Mouse (Mus musculus): ENCODE data around the gene Anks1. TPM values are rescaled to one million over a fixed set of nuclear protein-coding genes. Genes with fewer than 3 reads are reported as not detected.
A peak's percentile ranks its signal among the peaks of the same experiment; 100 is the strongest.

Gene Anks1
- polyA plus RNA-seq, 1 experiment, result 16.1 TPM

GRCm38 (mm10) chr17:27966508-27967021 lies 57.5 kb downstream of the Anks1 start:
- no peaks in the 10 kb centered on the region for H3K36me3 ChIP-seq (ENCODE audit: control insufficient read depth, insufficient read depth, low read length)
- no peak overlapping the region for H3K4me3 ChIP-seq (ENCODE audit: control insufficient read depth, low read depth, low read length)
- H3K27me3 ChIP-seq (ENCODE audit: control insufficient read depth, insufficient read depth, low read length), result no peaks in the 10 kb centered on the region
- TF ChIP-seq POLR2A (IDR thresholded peaks at IDR 0.05; ENCODE audit: control insufficient read depth, low read depth, low read length) (no peak), CTCF (IDR thresholded peaks at IDR 0.05; ENCODE audit: control insufficient read depth, insufficient read depth, insufficient replicate concordance, low read depth, low read length) (no peak)
- peaks cover 13% of the 10 kb centered on the region for H3K4me1 ChIP-seq (ENCODE audit: control insufficient read depth, insufficient read depth, low read length)
- H3K27ac ChIP-seq (ENCODE audit: control insufficient read depth, insufficient read depth, low read depth, low read length), result no peak overlapping the region

- no peaks in the 10 kb centered on the region for H3K36me3 ChIP-seq (ENCODE audit: control insufficient read depth, insufficient read depth, low read length)
- H3K27me3 ChIP-seq (ENCODE audit: control insufficient read depth, insufficient read depth, low read length), result no peaks in the 10 kb centered on the region
- H3K4me3 ChIP-seq (ENCODE audit: control insufficient read depth, low read depth, low read length), result no peak overlapping the region
- no peak overlapping the region for H3K27ac ChIP-seq (ENCODE audit: control insufficient read depth, insufficient read depth, low read depth, low read length)
- no peak for TF ChIP-seq POLR2A (IDR thresholded peaks at IDR 0.05; ENCODE audit: control insufficient read depth, low read depth, low read length)
- TF ChIP-seq CTCF (IDR thresholded peaks at IDR 0.05; ENCODE audit: control insufficient read depth, insufficient read depth, insufficient replicate concordance, low read depth, low read length), result no peak
- peaks cover 13% of the 10 kb centered on the region for H3K4me1 ChIP-seq (ENCODE audit: control insufficient read depth, insufficient read depth, low read length)
Measured at GRCm38 (mm10) chr17:27967529-27967928, 58.4 kb downstream of the Anks1 start.

DNA sequence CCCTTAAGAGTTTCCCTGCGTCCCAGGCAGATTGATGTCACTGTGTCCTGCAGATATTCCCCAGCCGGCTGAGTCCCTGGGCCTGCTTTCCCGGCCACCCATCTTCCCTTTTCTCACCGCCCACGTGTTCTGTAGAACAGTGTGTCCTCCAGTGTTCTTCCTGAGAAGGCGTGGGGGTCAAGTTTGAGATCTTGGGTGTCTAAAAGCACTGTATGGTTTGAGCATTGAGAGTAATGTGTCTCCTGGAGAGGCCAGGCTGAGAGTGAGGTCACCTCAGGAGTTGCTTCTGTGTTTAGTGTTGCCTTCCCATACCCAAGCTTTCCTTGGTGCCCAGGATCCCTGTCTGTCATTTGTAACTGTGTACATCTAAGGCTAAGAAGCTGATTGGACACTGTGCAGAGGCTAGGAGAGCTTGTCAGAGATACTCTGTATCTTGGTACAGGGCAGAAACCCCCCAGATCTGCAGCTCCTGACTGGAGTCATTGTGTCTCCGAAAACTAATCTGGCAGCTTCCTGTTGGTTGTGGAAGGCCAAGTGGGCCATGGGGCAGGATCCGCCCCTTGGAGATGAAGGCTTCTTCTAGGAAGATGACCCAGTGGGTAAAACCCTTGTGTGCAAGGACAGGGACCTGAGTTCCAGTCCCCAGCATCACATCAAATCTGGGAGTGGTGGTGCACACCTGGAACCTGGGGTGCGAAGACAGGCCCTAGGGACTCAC lies 59.1 kb downstream of the Anks1 start:
- H3K27me3 ChIP-seq (ENCODE audit: control insufficient read depth, insufficient read depth, low read length), result no peaks in the 10 kb centered on the region
- H3K36me3 ChIP-seq (ENCODE audit: control insufficient read depth, insufficient read depth, low read length), result no peaks in the 10 kb centered on the region
- peaks cover 13% of the 10 kb centered on the region for H3K4me1 ChIP-seq (ENCODE audit: control insufficient read depth, insufficient read depth, low read length)
- no peak for TF ChIP-seq POLR2A (IDR thresholded peaks at IDR 0.05; ENCODE audit: control insufficient read depth, low read depth, low read length)
- TF ChIP-seq CTCF (IDR thresholded peaks at IDR 0.05; ENCODE audit: control insufficient read depth, insufficient read depth, insufficient replicate concordance, low read depth, low read length), result no peak
- H3K4me3 ChIP-seq (ENCODE audit: control insufficient read depth, low read depth, low read length), result no peak overlapping the region
- H3K27ac ChIP-seq (ENCODE audit: control insufficient read depth, insufficient read depth, low read depth, low read length), result peak overlapping the region; percentile 16

DNA sequence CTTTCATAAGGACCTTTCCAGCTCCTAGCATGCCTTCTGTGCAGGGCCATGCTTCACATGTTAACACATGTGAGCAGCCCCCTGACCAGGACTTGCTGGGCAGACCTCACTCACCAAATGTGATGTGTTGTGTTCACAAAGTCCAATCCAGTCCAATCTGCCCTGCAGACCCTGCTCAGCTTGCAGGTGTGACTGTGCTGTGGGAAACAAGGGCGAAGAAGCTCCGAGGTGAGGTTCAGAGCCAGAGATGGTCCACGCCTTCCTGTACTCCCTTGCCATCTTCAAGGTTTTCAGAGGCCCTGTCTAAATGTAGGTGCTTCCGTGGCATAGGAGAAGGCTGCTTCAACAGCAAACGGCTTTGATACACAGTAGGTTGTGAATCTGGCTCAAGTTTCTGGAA lies 59.8 kb downstream of the Anks1 start:
- no peaks in the 10 kb centered on the region for H3K36me3 ChIP-seq (ENCODE audit: control insufficient read depth, insufficient read depth, low read length)
- TF ChIP-seq POLR2A (IDR thresholded peaks at IDR 0.05; ENCODE audit: control insufficient read depth, low read depth, low read length) (no peak), CTCF (IDR thresholded peaks at IDR 0.05; ENCODE audit: control insufficient read depth, insufficient read depth, insufficient replicate concordance, low read depth, low read length) (no peak)
- H3K4me3 ChIP-seq (ENCODE audit: control insufficient read depth, low read depth, low read length), result no peak overlapping the region
- H3K27ac ChIP-seq (ENCODE audit: control insufficient read depth, insufficient read depth, low read depth, low read length), result peak overlapping the region; percentile 4
- peaks cover 13% of the 10 kb centered on the region for H3K4me1 ChIP-seq (ENCODE audit: control insufficient read depth, insufficient read depth, low read length)
- H3K27me3 ChIP-seq (ENCODE audit: control insufficient read depth, insufficient read depth, low read length), result no peaks in the 10 kb centered on the region

DNA sequence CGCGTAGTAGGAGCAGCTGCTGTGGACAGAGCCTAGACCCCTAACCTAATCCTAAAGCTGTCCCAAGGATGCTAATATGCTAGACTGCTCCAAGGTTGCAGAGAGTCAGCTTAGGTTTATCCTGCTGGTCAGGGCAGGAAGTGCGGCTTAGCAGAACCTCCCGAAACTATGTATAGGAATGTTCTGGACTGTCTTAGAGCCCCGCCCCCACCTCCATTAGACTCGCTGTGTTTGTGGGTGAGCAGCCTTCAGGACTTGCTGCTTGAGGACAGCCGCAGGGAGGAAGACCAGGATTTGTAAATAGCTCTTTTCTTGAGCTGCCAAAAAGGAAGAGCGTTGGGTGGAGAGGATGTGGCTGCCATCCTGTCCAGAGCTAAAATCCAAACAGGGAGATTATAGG lies 60.3 kb downstream of the Anks1 start:
- H3K4me1 ChIP-seq (ENCODE audit: control insufficient read depth, insufficient read depth, low read length), result peaks cover 13% of the 10 kb centered on the region
- no peak overlapping the region for H3K4me3 ChIP-seq (ENCODE audit: control insufficient read depth, low read depth, low read length)
- TF ChIP-seq POLR2A (IDR thresholded peaks at IDR 0.05; ENCODE audit: control insufficient read depth, low read depth, low read length), result no peak
- TF ChIP-seq CTCF (IDR thresholded peaks at IDR 0.05; ENCODE audit: control insufficient read depth, insufficient read depth, insufficient replicate concordance, low read depth, low read length), result no peak
- H3K27ac ChIP-seq (ENCODE audit: control insufficient read depth, insufficient read depth, low read depth, low read length), result no peak overlapping the region
- H3K36me3 ChIP-seq (ENCODE audit: control insufficient read depth, insufficient read depth, low read length), result no peaks in the 10 kb centered on the region
- no peaks in the 10 kb centered on the region for H3K27me3 ChIP-seq (ENCODE audit: control insufficient read depth, insufficient read depth, low read length)

DNA sequence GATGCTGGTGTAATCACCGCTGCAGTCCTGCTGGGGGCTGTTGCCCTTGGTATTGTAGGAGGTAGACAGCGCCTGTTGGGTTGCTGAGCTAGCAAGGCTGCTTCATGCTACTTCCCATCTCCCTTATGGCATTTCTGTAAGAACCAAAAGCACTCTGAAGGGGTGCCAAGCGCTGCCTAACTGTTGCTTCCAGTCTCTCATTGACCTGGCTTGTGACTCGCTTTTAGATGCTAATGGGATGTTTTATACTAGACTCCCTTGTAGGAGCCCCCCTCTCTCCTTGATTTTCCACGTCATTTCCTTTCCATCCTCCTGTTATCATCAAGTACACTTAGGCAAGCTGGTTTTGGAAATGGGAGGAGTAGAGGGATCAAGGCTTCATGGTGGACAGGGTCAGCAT lies 60.8 kb downstream of the Anks1 start:
- no peaks in the 10 kb centered on the region for H3K27me3 ChIP-seq (ENCODE audit: control insufficient read depth, insufficient read depth, low read length)
- H3K27ac ChIP-seq (ENCODE audit: control insufficient read depth, insufficient read depth, low read depth, low read length), result no peak overlapping the region
- H3K36me3 ChIP-seq (ENCODE audit: control insufficient read depth, insufficient read depth, low read length), result no peaks in the 10 kb centered on the region
- no peak overlapping the region for H3K4me3 ChIP-seq (ENCODE audit: control insufficient read depth, low read depth, low read length)
- H3K4me1 ChIP-seq (ENCODE audit: control insufficient read depth, insufficient read depth, low read length), result peaks cover 13% of the 10 kb centered on the region
- TF ChIP-seq POLR2A (IDR thresholded peaks at IDR 0.05; ENCODE audit: control insufficient read depth, low read depth, low read length) (no peak), CTCF (IDR thresholded peaks at IDR 0.05; ENCODE audit: control insufficient read depth, insufficient read depth, insufficient replicate concordance, low read depth, low read length) (no peak)

DNA sequence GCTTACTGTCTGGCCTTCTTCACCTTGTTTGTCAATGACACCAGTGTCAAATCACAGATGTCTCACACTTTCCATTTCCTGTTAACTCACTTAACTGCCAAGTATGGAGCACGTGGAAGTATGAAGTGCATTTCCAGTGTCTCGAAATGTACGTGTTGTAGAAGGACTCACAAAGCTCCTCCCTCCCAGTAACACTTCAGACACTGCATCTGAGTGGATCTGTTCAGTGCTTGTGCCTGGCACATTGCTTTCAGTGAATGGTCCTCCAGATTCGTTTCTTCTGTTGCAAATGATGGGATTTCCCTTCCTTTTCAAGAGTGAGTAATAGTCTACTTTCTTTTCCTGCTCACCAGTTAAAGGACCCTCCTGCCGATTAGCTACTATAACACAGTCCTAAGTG lies 61.2 kb downstream of the Anks1 start:
- no peaks in the 10 kb centered on the region for H3K27me3 ChIP-seq (ENCODE audit: control insufficient read depth, insufficient read depth, low read length)
- no peaks in the 10 kb centered on the region for H3K36me3 ChIP-seq (ENCODE audit: control insufficient read depth, insufficient read depth, low read length)
- TF ChIP-seq POLR2A (IDR thresholded peaks at IDR 0.05; ENCODE audit: control insufficient read depth, low read depth, low read length), result no peak
- TF ChIP-seq CTCF (IDR thresholded peaks at IDR 0.05; ENCODE audit: control insufficient read depth, insufficient read depth, insufficient replicate concordance, low read depth, low read length), result no peak
- H3K4me3 ChIP-seq (ENCODE audit: control insufficient read depth, low read depth, low read length), result no peak overlapping the region
- H3K4me1 ChIP-seq (ENCODE audit: control insufficient read depth, insufficient read depth, low read length), result peaks cover 13% of the 10 kb centered on the region
- H3K27ac ChIP-seq (ENCODE audit: control insufficient read depth, insufficient read depth, low read depth, low read length), result no peak overlapping the region
